Comparison of ENCODE assay signal across 11 mouse cellular contexts in genomic region chr3:26002863-26003608, GRCm38 (mm10).
DNase-seq lines count a peak whose midpoint lies in the region; ATAC-seq and TF ChIP-seq lines count a peak whose summit lies in the region.
"Had no signal": no experiment of that assay in that cellular context is flagged by ENCODE, and none has a peak within 500 bp of the region (broad histone marks: within the 10 kb centered on the region; RNA-seq: fewer than 3 reads in every experiment).

No protein-coding gene starts in this region.

- H3K9ac ChIP-seq in forebrain, embryonic 15.5 days (replicated peaks): no peak overlapping the region
- H3K9ac ChIP-seq in hindbrain, postnatal 0 days (replicated peaks; ENCODE audit: low read length): no peak overlapping the region
- H3K9ac ChIP-seq in neural tube, embryonic 15.5 days (replicated peaks): no peak overlapping the region
- H3K9ac ChIP-seq: heart, embryonic 12.5 days; kidney, embryonic 15.5 days; lung, embryonic 14.5 days had no signal

- intact Hi-C loops in left cerebral cortex, adult 2 months (cut with DNase I): loop anchor here (1.0 to 5.0 kb wide), 2 partner anchors 150 to 351 kb away; no protein-coding TSS in a partner anchor
- intact Hi-C loops in left cerebral cortex, postnatal 36 days (cut with DNase I): loop anchor here (2.0 to 5.0 kb wide), 2 partner anchors 150 to 861 kb away; partner anchors contain the start of gene Naaladl2

- TF ChIP-seq CTCF in left cerebral cortex, adult 2 months (IDR thresholded peaks at IDR 0.05): no peak
- TF ChIP-seq CTCF in hindbrain, postnatal 0 days (IDR thresholded peaks at IDR 0.05; ENCODE audit: low read depth): no peak

- H3K4me1 ChIP-seq in forebrain, embryonic 15.5 days: peaks cover 9% of the 10 kb centered on the region
- no peaks in the 10 kb centered on the region for H3K4me1 ChIP-seq in hindbrain, postnatal 0 days (ENCODE audit: insufficient read depth, low read length)
- H3K4me1 ChIP-seq in neural tube, embryonic 15.5 days: peaks cover 3% of the 10 kb centered on the region; the same call in 1 of the 2 replicates
- H3K4me1 ChIP-seq: heart, embryonic 12.5 days; kidney, embryonic 15.5 days had no signal

- H3K4me3 ChIP-seq in left cerebral cortex, adult 2 months: no peak overlapping the region
- H3K4me3 ChIP-seq in forebrain, embryonic 15.5 days: no peak overlapping the region
- no peak overlapping the region for H3K4me3 ChIP-seq in hindbrain, postnatal 0 days (ENCODE audit: low read length)
- no peak overlapping the region for H3K4me3 ChIP-seq in neural tube, embryonic 15.5 days (replicated peaks)
- H3K4me3 ChIP-seq: gastrocnemius, adult 2 months; heart, embryonic 12.5 days; kidney, embryonic 15.5 days had no signal

- peak; percentile 97 for ATAC-seq in forebrain, embryonic 15.5 days (replicated peaks)
- peak; percentile 91 for ATAC-seq in hindbrain, postnatal 0 days
- peak; percentile 88; the same call in 1 of the 2 replicates for ATAC-seq in neural tube, embryonic 15.5 days (ENCODE audit: low FRiP score)

- 9% methylated on average over 7 of the region's 7 CpGs for WGBS in forebrain, embryonic 15.5 days
- 23% methylated on average over 7 of the region's 7 CpGs for WGBS in hindbrain, postnatal 0 days
- WGBS in neural tube, embryonic 15.5 days: 36% methylated on average over 7 of the region's 7 CpGs

- no peaks in the 10 kb centered on the region for H3K9me3 ChIP-seq in forebrain, embryonic 15.5 days
- H3K9me3 ChIP-seq in hindbrain, postnatal 0 days (ENCODE audit: low read length): no peaks in the 10 kb centered on the region
- no peaks in the 10 kb centered on the region for H3K9me3 ChIP-seq in neural tube, embryonic 15.5 days (replicated peaks)
- H3K9me3 ChIP-seq: heart, embryonic 12.5 days; kidney, embryonic 15.5 days had no signal

- H3K27me3 ChIP-seq in forebrain, embryonic 15.5 days: no peaks in the 10 kb centered on the region
- no peaks in the 10 kb centered on the region for H3K27me3 ChIP-seq in hindbrain, postnatal 0 days (ENCODE audit: insufficient read depth, low read length)
- H3K27me3 ChIP-seq in neural tube, embryonic 15.5 days (replicated peaks): no peaks in the 10 kb centered on the region
- H3K27me3 ChIP-seq: heart, embryonic 12.5 days; kidney, embryonic 15.5 days had no signal

- DNase-seq in left cerebral cortex, adult 2 months (ENCODE audit: extremely low spot score in 1 of 2, low spot score in 2 of 2): no peak
- DNase-seq in left cerebral cortex, postnatal 36 days (ENCODE audit: low spot score in 2 of 2): no peak
- peak; percentile 82 for DNase-seq in hindbrain, postnatal 0 days (ENCODE audit: low spot score)
- no peak for DNase-seq in thymus, postnatal 10 days (ENCODE audit: low spot score in 2 of 2)
- DNase-seq in gastrocnemius, postnatal 25 days: no peak
- DNase-seq: gastrocnemius, adult 2 months had no signal

- H3K36me3 ChIP-seq in forebrain, embryonic 15.5 days: no peaks in the 10 kb centered on the region
- no peaks in the 10 kb centered on the region for H3K36me3 ChIP-seq in hindbrain, postnatal 0 days (ENCODE audit: insufficient read depth, low read length)
- H3K36me3 ChIP-seq in neural tube, embryonic 15.5 days: no peaks in the 10 kb centered on the region
- H3K36me3 ChIP-seq: heart, embryonic 12.5 days; kidney, embryonic 15.5 days had no signal

- no peak overlapping the region for H3K4me2 ChIP-seq in forebrain, embryonic 15.5 days (replicated peaks)
- no peak overlapping the region for H3K4me2 ChIP-seq in hindbrain, postnatal 0 days (ENCODE audit: low read depth, low read length)
- H3K4me2 ChIP-seq in neural tube, embryonic 15.5 days: no peak overlapping the region
- H3K4me2 ChIP-seq: heart, embryonic 12.5 days; kidney, embryonic 15.5 days; lung, embryonic 14.5 days had no signal

- peak overlapping the region; percentile 42 for H3K27ac ChIP-seq in left cerebral cortex, adult 2 months
- H3K27ac ChIP-seq in forebrain, embryonic 15.5 days (replicated peaks): peak overlapping the region; percentile 64; the same call in 1 of the 2 replicates
- H3K27ac ChIP-seq in hindbrain, postnatal 0 days: no peak overlapping the region; the same call in 1 of the 2 replicates
- H3K27ac ChIP-seq in neural tube, embryonic 15.5 days (replicated peaks): no peak overlapping the region
- H3K27ac ChIP-seq: gastrocnemius, adult 2 months; kidney, embryonic 15.5 days had no signal

Comparison
In these comparisons a context has a peak if more than half of its experiments do, and no peak if none do; other contexts are left out.
1. H3K27ac ChIP-seq: peak in left cerebral cortex, adult 2 months (single experiment) and forebrain, embryonic 15.5 days (single experiment); none in hindbrain, postnatal 0 days (single experiment) and neural tube, embryonic 15.5 days (single experiment).
2. Peak in every context shown above with its lines, with median percentiles within 50 percentile points of each other: ATAC-seq.